Mouse (Mus musculus): ENCODE data around the gene Syn3.
"Not testable (repeated sequence)": the region's sequence is repeated elsewhere in the genome, so short reads cannot be mapped to it uniquely, and the experiment has no call there.

Syn3 gene

DNA sequence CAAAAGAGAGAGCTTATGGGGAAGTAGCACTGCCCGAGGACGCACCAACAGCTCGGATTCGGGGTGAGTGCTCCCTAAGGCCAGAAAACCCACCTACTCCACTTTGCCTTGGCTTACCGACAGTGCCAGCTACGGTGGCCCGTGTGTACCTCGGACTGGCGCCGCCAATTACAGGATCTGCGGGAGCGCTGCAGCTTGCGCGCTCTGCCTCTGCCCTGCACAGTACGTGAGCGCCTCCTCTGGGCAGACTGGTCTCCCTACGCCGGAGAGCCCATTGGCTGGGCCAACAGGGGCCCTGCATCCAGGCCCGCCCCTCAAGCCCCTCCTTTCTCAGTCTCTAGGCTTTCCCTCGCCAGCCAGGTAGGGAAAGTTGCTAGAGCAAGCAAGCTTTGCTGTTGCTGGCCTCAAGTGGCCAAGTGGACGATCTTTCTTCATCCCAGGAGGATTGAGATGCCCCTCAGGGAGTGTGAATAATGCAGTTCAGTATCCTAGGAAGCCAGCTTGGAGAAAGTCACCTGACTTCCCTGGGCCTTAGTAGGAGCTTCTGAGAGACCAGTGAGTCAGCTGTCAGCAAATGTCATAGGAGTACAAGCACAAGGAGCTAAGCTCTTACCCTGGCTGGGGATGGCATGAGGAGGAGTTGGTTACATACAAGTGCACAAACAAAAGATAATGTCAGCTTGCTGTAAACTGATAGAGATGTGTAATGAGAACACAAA, at the start of gene Syn3:
Syn3 (minus strand) TSS at position 224 of the 719 bp plus-strand sequence.
- peak; percentile 35 for DNase-seq (ENCODE audit: low read depth)

DNA sequence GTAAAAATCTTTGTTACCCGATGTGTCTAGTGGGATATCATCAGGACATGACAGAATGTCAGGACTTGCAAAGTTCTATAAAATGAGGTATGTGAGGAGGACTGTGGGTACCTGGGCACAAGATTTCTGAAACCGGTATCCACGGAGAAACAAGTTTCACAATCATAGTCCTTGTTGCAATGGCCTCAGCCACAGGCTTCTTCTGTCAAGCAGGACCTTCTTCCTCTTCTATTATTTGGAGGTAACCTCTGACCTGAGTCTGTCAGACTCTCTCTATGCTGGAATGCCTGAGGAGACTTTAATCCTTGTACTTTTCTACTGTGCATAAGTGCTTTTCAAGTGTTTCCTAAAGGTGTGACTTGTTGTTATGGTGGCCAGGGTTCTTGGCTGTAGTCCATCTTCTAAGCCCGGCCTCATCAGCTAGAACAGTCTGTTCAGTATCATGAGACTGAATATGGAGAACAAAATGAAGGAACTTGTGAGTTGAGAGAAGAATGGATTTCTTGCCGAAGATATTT, 27.7 kb upstream of the Syn3 start:
- not testable (repeated sequence) for DNase-seq (ENCODE audit: low read depth)

DNA sequence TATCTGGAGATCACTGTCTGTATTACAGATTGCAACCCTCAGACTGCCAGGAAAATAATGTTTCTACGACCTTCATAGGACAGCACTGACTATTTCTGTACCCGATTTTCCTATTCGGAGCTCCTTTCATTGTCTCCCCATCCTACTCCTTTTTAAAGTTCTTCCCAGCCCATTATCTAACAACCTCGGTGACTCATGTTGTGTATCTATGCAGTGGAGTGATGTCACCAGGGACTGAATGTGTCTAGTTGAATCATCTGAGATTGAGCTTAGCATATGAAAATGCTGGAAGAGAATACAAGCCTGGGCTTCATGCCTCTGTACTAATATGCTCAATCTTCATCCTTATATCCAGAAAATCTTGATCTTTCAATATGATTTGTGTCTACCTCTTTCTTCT, 15.1 kb upstream of the Syn3 start:
- DNase-seq (ENCODE audit: low read depth): no peak

DNA sequence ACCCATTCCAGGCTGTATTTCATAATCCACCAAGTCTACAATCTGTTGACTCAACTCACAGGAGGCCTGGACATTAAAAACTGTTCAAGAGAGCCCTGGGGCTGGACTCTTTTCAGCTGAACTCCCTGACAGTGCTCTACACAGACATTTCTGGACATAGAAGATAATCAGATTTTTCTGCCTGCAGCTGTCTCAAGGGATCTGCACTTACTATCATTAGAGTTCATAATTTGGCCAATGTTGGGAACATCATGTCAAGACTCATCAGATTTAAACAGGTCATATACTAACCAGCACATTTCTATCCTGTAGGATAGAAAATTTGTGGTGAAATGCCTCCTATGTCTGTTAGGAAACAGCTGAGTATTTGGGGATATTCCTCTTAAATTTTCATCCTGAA, 12.2 kb upstream of the Syn3 start:
- no peak for DNase-seq (ENCODE audit: low read depth)

DNA sequence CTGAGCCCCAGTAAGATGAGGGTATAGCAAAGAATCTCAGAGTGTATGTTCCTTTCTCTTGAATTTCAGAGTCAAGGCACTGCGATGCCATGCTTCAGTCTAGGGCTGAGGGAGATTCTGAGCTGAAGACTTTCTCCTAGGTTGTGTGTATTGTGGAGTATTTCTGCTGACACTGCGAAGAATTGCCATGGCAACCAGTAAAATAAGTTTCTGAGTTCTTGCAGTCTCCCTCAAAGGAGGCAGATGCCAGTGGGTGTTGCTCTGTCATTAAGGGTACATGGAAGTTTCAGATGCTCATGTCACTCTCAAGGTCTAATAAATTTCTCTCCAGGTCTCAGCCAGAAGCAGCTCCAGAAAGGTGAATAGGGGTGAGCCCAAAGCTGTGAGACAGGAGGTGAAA, 3.4 kb upstream of the Syn3 start:
- DNase-seq (ENCODE audit: low read depth): no peak

DNA sequence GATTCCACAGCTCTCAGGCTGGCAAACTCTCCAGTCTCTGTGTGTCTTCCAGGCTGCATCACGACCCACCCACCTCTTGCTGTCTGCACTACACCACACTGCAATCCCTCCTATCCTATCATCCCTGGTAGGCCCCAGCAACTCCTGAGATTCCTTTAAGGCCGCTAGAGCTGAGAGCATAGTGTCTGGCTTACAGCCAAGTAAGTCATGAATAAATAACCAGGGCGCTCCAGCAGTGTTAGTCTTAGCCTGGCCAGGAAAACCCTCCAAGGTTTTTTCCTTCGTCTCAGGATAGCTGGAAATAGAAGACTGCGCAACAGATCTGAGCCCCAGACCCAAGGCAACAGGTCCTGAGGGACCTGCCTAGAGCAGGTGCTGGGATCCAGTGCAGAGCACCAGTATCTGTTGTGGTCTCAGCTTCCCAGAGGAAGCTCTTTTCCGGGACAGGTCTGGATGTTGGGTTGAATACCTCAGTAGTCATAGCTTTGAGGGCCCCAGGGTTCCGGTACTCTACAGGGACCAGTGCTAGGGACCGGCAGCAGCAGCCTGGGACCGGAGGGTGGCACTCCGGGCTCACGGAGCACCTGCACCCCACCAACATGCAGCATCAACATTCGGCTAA, 534 bp downstream of the Syn3 start:
- no peak for DNase-seq (ENCODE audit: low read depth)

DNA sequence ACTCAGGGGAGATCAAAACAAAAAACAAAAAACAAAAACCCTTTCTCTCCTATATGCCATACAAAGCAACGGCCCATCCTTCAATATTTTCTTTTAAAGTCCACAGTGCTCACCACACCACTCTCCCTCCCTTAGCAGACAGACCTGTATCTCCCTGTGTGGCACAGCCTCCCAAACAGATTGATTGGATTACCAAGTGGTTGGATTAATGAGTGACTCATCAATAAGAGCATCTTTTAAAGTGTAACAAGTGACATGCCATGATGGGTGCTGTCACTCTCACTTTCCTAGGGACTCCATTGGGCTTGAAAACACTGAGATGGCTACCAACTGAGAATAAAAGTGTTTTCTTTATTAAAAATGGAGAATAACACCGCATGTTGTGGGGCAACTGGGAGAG, 2.8 kb downstream of the Syn3 start:
- no peak for DNase-seq (ENCODE audit: low read depth)

DNA sequence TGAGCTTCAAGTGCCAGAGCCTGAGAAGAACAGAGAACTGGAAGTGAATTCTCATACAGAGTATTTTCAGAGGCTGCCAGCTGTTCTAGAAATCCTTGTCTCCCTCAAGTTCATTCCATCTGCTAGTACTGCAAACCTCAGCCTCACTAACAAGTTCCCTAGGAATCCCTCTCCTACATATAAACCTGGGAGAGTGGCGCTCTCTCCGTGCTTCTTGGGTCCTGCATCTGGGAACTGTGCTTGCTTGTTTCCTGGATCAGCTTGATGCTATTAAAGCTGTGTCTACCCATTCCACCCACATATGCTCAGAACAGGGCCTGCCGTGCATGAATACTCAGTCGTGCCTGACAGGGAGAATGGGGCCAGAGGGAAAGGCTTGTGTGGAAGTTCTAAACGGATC, 5.6 kb downstream of the Syn3 start:
- no peak for DNase-seq (ENCODE audit: low read depth)

DNA sequence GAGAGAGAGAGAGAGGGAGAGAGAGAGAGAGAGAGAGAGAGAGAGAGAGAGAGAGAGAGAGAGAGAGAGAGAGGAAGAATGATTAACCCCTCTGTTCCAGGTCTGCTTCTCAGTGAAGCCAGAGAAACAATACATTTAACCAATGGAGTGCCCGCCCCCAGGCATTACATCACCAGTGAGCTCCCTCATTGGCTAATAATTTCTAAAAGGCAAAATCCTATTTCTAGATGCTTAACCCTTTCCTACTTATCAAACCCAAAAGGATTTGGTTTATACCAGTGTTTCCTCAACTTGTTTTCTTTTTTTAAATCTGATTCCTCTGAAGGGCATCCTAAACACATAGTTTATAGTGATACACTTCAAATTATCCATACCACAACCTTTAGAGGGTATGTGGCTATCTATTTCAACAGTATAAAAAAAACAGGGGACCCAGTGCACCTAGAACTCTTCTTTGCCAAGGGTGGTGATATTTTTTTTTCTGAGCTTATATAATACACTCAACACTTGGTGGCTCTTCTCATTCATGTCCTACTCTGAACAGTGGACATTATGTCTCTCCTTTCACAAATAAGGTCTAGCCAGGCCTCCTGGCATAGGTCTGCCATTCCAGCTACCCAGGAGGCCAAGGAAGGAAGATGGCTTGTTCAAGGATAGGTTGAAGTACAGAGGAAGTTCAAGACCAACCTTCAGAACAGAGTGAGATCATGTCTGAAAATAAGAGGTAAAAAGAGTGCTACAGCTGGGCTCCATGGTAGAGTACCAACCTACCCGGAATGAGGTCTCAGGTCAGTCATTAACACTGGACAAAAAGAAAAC, 6.4 kb downstream of the Syn3 start:
- no peak for DNase-seq (ENCODE audit: low read depth)

DNA sequence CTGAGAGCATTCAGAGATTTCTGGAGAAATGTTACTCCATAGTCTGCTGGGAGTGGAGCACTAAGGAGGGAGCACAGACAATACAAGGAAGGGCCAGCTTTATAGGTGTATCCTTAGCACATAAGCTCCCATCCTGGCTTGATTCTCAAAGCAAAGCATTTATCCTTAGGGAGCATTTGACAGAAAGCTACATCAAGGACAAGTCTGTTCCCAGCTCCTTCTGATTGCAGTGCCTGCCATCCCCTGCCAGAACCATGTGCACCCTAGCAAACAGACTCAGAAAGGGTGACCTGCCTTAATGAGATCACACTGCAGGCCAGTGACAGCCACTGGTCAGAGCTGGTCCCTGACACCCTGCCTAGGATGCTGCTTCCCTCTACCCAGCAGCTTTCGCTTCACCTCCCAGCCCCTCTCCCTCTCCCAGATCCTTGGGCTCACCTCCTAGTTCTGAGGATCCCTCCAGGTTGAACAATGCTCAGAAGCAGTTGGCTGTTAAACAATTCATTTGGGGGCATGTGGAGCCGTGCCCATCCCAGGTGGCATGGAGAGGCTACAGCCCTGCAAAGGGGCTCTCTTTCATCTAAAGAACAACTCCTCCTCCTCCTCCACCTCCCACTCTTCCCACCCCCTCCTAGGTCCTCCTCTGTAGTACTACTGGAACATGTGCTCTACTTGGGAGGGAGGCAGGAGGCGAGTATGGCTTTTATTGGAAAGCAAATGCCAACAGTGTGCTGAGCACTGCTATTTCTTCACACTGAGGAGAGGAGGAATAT, 7.2 kb downstream of the Syn3 start:
- DNase-seq (ENCODE audit: low read depth): no peak

DNA sequence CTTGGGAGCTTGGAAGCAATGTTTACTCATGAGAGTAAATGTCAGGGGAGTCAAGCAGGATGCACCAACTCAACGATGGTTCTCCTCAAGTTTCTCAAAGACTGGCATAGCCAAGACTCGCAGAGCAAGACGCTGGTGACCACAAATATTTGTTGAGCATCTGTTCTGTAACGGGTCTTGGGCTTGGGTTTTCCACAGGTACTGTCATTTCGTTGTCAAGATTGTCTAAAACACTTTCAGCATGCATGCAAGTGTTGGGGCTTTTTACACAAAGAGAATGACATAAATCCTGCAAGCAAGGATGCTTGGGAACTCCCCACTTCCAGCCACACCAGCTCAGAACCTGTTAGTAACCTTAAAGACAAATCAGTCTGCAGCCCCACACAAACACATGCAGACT, 10.2 kb downstream of the Syn3 start:
- DNase-seq (ENCODE audit: low read depth): no peak

DNA sequence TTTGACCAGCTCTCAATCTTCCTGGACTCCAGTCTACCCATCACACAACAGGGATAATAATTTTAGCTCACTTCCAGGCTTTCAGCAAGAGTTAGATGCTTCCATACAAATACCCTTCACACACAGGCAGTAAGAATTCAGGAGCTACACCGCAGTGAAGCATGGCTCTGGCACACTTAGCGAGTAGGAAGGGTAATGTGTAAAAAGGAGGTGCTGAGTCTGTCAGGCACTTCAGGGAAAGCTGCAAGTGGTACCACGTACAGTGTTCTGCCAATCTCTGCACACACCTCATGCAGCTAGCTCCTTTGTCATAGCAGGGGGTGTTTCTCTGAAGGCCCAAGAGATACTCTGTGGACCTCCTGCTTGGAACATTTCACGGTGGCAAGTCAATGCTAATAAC, 12.7 kb downstream of the Syn3 start:
- DNase-seq (ENCODE audit: low read depth): no peak

DNA sequence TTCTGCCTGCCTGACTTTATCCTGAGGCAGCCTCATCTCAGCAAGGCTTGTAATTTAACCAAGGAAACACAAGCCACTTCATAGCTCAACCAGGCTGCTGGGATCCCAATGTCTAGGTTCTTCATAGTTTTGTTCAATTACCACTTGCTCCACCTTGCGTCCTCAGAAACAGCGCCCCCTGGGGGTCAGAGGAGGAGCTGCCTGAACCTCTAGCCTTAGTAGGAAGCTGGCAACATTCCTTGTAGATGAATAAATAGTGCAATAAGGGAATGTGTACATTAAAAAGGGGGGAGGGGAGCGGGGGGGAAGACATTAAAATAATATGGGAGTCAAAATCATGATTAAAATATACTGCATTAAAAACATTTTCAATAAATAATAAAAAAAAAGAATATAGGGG, 14.7 kb downstream of the Syn3 start:
- DNase-seq (ENCODE audit: low read depth): peak; percentile 31

DNA sequence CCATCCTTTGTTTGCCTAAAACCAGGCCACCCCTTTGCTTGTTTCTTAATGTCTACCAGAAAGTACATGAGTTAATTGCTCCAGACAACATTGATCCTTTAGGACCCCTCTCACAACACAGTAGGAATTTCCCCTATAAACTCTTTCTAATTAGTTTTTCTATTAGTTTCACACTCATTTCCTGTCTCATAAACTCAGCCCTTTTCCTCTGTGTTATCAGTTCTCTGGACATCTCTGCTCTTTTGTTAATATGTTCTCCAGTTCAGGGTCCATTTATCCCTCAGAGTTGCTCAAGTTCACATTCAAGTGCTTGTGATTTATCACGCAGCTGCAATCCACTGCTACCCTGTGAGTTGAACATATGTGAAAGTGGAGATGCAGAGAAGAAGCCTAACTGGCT, 16.2 kb downstream of the Syn3 start:
- no peak for DNase-seq (ENCODE audit: low read depth)

DNA sequence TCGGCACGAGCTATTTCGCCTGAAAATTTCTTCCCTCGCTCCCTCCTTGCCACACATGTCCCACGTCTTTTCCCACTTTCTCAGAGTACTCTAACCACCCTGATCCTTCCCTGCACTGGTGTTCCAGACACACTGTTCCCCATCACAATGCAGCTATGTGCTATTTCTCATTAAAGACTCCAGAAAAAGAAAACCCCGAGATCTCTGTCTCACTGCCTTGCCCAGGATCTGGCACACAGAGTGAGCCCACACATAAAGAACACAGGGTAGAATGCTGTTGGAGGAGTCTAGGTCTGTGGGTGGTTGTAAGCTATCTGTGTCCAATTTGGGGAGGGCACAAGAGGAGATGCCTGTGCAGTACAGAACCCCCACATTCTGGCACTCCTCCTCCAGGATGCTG, 18.0 kb downstream of the Syn3 start:
- DNase-seq (ENCODE audit: low read depth): no peak

DNA sequence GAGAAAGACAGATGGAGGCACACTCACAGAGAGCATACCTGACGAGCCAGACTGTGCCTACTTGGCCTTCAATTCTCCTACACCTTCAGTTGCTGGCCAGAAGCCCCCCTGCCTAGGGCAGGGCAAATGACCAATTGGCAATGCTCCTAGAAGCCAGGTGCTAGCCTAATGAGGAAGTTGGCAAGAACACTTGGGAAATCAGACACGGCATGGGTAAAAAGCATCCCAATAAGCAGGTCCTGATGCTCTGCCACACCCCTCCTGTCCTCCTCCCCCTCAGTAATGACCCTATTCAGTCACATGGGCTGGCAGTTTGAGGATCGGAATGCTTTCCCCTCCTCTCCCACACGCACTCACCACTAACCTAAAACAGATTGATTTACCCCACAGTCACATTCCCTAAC, 19.0 kb downstream of the Syn3 start:
- DNase-seq (ENCODE audit: low read depth): no peak

DNA sequence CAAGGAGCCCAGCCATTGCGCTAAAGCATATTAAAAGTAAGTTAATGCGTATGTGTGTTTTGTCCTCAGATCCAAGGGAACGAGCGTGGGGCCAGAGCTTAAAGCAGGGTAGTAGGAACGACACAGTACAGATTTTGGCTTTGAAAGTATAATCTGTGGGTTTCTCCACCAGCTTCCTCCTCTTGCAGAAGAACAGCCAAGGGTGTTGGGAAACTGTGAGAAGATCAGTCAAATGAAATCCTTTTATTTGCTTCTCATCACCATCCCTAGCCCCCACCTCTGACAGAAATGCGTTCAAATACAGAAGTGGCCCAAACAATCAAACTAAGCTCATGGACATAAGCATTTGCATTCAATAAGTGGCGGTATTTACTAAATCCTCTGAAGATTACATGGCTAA, 22.0 kb downstream of the Syn3 start:
- DNase-seq (ENCODE audit: low read depth): no peak

DNA sequence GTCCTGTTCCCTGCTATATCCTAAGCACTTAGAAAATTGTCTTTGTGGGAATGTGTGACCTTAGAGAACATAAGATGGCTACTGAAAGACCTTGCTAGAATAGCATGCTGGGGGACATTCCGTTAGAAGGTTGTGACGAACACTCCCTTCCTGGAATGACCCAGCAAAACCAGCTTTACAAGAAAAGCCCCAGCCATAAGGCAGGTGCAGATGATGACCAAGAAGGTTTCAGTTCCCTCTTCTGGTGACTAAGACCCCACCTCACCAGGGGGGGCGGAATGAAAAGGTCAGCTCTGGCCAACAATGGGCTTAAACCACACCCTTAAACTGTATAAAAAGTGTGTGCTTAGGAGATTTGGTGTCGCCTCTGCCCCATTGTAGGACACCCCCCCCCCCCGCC, 23.4 kb downstream of the Syn3 start:
- DNase-seq (ENCODE audit: low read depth): no peak

DNA sequence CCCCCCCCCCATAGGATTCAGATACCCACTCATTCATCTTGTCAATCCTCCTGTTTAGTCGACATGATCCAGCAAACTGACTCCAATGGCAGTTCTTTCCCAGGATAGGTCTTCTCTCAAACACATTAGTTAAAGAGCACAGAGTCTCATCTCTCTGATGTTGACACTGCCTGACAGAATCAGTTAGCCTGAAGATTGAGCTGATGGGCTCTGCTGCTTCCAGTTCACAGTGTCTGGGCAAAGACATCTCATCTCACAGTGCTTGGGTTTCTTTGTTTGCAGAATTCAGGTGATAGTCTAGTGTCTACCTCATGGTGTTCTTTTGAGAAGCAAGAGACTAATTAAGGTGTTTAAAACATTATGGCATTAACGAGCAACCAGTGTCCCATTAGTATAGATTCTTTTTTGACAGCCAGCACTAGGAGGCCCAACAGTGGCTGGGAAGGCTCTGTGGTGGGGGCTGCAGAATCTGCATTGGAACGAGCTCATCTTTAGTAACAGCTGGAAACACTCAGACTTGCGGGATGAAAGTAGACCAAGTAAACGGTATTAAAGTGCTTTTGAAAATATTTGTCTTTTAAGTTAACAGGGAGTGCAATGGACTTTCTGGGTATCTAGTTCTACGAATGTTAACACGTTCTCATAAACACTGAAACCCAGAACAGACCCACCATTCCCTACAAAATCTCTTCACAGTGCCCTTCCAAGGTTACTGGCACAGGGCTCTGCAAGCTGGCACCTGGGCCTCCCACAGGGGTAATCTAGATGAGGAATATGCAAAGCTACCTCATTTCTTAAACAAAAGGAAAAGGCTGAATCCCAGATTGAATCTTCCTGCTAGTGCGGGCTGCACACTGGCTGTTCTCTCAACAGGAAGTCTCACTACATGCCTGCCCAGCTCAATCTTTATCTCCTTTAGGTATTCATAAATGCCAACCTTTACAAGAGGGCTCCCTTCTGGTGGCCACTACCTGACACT, 24.2 kb downstream of the Syn3 start:
- no peak for DNase-seq (ENCODE audit: low read depth)

DNA sequence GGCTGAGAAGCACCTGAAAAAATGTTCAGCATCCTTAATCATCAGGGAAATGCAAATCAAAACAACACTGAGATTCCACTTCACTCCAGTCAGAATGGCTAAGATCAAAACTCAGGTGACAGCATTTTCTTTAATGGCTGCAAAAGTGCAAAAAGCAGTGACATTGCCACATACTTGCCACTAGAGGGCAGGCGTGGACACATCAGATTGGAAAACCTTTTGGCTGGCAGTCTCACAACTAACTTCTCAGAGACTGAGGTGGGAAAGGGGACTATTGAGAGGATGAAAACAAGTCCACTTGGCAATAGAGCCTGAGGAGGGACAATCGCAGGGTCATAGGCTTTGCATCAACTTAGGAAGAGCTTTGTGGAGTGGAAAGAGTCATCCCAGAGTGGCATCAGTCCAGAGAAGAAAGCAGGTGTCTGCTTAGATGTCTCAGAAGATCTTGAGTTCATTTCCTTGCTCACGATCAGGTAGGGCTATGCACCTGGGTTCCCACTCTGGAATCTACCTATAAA, 25.0 kb downstream of the Syn3 start:
- DNase-seq (ENCODE audit: low read depth): peak; percentile 70

Measured in induced T-regulatory cell, adult 2 months (primary cell).